Mouse (Mus musculus) activated CD4-positive, CD25-positive, alpha-beta regulatory T cell, adult 4 months (primary cell): ENCODE results near the gene Duoxa1. TPM values are rescaled to one million over a fixed set of nuclear protein-coding genes. Genes with fewer than 3 reads are reported as not detected.

ENCODE experiments used
- ATAC-seq: one replicate; pipeline ENCODE4 v1.8.0; 2017
- polyA plus RNA-seq, 2 experiments: library from polyadenylated mRNA; unstranded; fragments of 100-300 nt; shearing (Covaris generic); gene quantifications; one replicate each; pipeline ENCODE4 v1.2.1; 2017

Duoxa1 gene
- polyA plus RNA-seq, 2 experiments from 2014 or later, result 0.25 TPM; not detected in 1

DNA sequence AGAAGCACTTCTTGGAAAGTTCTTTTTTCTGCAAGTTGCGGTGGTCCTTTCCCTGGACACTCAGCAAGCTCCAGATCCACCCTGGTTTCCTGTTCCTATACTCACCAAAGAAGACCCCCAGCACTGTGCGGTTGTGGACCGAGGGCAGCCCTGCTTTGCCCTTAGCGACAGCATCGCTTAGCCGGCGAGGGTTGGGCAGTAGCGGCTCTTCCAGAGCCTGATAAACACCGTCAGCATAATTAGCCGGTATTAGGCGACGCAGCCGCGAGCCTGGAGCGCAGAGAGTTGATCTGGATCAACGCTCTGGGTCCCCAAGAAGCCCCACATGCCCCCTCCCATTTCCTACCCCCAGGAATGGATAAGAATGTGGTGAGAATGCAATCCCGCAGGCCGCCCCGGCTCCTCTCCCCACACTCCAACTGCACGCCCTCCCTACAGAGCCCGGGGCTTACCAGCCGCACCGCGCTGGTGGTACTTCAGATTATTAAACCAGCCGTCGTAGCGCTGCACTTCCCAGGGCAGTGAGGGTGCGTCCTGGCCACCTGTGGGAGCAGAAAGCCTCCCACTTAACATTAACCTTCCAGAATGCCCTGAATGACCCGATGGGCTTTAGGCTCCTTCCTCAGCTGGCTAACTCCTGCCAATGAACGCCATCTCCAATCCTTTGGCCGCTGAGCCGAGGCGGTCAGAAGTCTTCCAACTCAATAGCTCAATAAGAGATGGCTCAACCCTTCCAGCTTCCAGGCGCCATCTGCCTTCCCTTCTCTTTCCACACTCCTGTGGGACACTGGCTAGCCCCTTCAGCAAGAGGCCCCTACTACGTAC, 16.0 kb downstream of the Duoxa1 start:
- no peak for ATAC-seq

DNA sequence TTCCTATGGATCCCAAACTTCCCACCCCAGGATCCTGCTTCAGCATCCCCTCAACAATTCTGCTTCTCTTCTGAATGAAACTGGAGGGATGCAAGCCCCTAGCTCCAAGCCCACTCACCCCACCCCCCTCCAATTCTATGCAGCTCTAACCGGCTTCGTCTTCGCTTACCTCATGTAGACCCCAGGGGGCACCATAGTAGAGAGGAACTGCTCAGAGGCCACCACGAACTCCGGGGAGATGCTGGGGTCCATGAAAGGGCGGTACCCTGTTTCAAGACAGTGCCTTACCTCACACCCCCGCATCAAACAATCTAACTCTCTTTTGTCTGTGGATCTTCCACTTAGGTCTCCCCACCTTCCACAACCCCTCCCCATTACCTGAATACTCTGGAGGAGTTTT, 18.6 kb downstream of the Duoxa1 start:
- no peak for ATAC-seq

DNA sequence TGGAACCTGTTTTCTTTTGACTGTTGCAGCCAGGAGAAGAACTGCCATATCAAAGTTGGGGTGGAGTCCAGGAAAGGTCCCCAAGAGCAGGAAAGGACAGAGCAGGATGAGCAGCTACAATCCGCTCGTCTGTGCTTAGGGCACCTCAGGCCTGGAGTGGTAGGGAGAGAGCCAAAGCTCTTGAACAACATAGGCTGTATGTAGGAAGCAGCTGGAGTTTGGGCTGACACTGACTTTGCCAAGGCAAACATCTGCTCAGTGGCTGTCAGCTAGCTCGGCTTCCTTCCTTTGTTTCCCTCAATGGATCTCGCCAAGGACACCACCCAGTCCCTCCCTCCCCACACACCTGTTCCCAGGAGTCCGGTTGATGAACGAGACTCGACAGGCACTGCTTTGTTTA, 27.4 kb downstream of the Duoxa1 start:
- no peak for ATAC-seq

DNA sequence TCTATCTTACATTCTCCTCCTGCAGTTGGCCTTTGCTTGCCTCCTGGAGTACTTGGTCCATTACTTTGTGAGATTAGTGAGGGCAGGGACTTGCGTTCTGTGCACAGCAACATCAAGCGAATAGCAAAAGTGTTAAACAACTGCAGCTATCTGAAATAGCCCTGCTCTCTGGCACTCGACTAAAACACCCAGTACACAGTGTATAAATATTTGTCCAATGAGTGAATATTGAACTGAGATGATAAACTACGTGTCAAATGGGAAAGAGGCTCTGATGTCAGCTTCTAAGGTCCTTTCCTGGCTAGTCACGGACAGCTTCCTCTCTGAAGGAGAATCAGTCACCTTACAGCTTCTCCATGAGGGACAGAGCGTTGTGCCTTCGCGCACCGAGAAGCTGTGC, 29.4 kb downstream of the Duoxa1 start:
- no peak for ATAC-seq

DNA sequence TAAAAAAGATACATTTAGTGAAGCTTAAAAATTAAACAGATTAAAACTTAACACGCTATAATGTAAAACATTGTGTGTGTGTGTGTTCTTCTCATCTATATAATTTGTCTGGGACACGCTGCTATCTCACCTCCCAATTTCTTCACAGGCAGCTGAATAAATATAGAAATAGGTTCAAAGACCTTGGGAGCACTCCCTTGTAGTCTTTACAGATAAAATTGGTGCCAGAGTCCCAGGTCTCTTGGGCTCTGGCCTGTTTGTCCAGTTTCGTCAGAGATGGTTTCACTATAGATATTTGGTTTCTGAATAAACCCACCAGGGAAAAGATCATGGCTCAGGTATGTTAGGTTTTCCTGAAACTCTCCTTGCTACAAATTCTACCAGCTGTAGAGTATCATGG, 34.8 kb downstream of the Duoxa1 start:
- no peak for ATAC-seq

DNA sequence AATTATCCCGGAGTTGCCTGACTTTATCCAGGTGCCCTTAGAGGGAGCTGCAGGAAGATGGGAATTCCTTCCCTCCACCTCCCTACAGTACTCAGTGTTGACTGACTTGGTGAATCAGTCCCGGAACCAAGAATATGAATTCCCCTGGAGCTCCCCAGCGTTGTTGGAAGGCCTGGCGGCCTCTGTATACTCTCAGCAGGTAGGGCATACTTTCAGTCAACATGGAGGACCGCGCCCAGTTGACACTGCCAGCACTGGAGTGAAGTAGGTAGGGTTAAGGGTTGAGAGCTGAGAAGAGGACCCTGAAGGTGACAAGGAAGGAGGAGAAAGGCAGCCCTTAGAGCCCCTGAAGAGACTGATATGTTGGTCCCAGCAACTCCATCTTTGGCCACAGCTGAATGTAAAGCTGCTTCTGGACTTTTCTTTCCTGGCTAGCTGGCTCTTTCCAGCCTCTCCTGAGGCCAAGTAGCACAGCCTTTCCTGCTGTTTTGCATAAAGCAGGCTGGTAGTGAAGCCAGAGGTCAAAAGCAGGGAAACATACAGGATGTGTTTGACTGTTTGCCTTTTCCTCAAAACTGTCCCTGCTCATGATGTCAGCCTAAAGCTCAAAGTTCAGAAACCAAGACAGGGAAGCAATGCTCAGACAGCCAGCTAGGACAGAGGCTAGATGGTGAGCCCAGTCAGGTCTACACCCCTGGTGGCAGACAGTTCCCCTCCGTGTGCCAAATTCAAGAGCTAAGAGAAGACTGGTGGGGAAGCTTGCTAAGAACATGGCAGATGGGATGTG, 46.9 kb downstream of the Duoxa1 start:
- no peak for ATAC-seq

DNA sequence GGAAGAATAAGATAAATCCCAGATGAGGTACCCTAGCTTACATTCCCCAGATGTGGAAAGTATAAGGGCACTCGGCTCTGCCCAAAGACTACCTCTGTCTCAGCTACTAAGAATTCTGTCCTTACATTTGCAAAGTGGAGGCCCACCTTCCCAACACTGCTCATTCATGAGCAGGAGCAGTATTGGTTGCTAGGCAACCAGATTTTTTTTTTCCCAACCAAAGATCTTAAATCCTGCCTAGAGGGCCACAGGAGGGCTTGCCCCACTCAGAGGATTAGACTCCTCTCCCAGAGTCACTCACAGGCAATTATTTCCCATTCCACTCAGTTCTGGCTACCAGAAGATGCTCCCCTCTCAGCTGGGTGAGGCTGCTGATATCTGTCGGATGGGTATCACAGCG, 48.8 kb downstream of the Duoxa1 start:
- ATAC-seq, result no peak

DNA sequence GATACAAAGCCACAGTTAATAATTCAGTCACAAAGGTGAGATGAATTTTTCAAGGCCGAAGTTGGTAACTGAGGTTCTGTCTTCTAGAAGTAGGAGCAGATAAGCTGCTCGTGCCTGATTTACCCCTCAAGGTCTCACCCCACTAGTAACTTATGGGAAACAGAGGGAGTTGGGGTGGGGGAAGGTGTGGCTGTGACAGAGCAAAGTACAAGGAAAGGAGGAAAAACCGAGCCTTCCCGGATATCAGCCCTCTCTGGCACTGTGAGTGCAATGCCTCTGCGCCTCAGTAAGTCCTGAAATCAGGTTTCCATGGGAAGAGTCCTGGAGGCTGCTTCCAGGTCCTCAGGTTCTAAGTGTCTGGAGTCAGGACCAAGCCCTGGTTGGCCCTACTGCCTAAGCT, 52.8 kb downstream of the Duoxa1 start:
- no peak for ATAC-seq

DNA sequence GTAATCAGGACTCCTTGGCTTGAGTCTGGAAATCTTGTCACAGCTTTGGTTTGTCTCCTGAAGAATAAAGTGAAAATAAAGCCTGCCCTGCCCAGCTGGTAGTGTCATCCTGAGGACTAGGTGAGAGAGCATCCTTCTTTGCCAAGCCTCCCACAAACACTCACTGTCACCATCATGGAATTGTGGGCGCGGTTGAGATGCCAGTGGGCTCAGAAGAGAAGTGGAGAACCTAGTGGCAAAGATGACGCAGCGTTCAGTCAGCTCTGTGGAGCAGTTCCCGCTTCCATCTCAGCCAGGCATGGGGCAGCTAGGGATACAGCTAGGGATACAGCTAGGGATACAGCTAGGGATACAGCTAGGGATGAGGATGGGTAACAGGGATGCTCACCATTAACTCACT, 57.5 kb downstream of the Duoxa1 start:
- no peak for ATAC-seq

Other genes starting within 250 kb of the Duoxa1 start
- gene Spg11, start 195.3 kb downstream of the Duoxa1 start, polyA plus RNA-seq, result 1 to 10 TPM; 5.5 to 5.8 TPM
- gene B2m, start 166.0 kb downstream of the Duoxa1 start, polyA plus RNA-seq, result 1,000 to 10,000 TPM; 8,975 to 9,816 TPM
- gene Trim69, start 153.0 kb downstream of the Duoxa1 start, polyA plus RNA-seq, result under 1 TPM in 1 of 2 experiments, not detected in 1; 0.25 TPM
- gene Patl2, start 127.5 kb downstream of the Duoxa1 start, polyA plus RNA-seq, result under 1 TPM; 0.38 to 0.90 TPM
- gene Terb2, start 127.5 kb downstream of the Duoxa1 start, polyA plus RNA-seq, result not detected
- 1 to 10 TPM; 5.5 to 5.7 TPM for gene Sord, start 79.0 kb downstream of the Duoxa1 start, polyA plus RNA-seq
- gene Duox2, start 15.3 kb downstream of the Duoxa1 start, polyA plus RNA-seq, result not detected
- gene Duoxa2, start 14.8 kb downstream of the Duoxa1 start, polyA plus RNA-seq, result not detected
- gene Duox1, start 1.9 kb upstream of the Duoxa1 start, polyA plus RNA-seq, result not detected
- under 1 TPM in 1 of 2 experiments, not detected in 1; 0.33 TPM for gene Shf, start 55.4 kb upstream of the Duoxa1 start, polyA plus RNA-seq
- gene Slc28a2, start 112.7 kb upstream of the Duoxa1 start, polyA plus RNA-seq, result 100 to 1,000 TPM in 1 of 2 experiments, 10 to 100 TPM in 1; 98.0 to 106 TPM
- 1 to 10 TPM; 6.4 to 8.8 TPM for gene Gm14085, start 171.2 kb upstream of the Duoxa1 start, polyA plus RNA-seq